Mouse (Mus musculus) adrenal gland, postnatal 10 days (tissue): ENCODE measurements at regions not wholly inside any gene's neighbourhood (a gene's known extent, or its start where the extent isn't known, plus 50 kb on each side); places are given as distances from the start of the nearest gene placed in this dataset.

Source experiments
- DNase-seq: peaks from one replicate; pipeline ENCODE4 v3.0.0; 2021; ENCODE audit warnings: mixed read lengths

DNA sequence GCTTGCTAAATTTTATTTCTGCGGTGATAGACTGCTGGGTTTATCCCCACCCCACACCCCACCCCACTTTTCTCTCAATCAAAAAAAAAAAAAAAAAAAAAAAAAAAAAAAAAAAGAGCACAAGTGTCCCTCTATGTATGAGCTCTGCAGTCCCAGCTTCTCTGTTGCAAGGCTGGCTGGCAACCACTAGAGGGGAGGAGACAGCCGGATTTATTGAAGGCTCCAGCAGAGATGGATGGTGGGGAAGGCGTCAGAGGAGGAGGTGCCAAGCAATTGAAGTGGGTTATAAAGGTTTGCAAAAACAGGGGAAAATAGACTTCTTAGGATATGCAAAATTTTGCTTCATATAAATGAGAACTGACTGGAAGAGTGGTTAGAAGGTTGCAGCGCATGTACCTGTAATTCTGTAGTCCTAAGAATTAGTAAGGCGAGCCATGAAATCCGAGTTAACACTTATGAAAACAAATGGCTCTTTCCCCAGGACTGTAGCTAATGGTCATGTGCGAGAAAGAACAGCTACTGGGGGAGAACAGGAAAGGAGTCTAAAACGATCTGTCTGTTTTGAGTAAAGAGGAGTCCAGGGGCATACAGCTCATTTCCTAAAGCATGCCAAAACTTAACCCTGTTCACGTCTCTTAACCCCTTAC, 885.1 kb upstream of the Pou3f3 start:
- peak; percentile 62 for DNase-seq

DNA sequence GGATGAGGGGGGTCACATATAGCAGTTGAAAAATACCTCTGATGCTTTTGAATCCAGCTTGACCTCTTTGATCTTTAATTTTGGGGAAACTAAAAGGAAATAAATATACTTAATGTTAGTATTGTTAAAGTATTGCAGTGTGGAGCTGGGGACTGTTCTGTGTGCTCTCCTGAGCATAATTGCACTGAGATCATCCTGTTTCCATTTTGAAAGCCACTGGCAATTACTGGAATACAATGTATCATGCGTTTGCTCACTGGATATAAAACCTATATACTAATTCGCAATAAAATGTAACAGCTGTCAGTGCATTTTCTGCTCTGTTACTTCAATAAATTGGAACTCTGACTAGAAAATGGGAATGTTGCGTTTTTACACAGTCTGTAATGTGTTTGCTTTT, 884.4 kb upstream of the Pou3f3 start:
- no peak for DNase-seq

- DNase-seq, result no peak
Observed at GRCm38 (mm10) chr1:41812071-41812470, 883.5 kb upstream of the Pou3f3 start.

DNA sequence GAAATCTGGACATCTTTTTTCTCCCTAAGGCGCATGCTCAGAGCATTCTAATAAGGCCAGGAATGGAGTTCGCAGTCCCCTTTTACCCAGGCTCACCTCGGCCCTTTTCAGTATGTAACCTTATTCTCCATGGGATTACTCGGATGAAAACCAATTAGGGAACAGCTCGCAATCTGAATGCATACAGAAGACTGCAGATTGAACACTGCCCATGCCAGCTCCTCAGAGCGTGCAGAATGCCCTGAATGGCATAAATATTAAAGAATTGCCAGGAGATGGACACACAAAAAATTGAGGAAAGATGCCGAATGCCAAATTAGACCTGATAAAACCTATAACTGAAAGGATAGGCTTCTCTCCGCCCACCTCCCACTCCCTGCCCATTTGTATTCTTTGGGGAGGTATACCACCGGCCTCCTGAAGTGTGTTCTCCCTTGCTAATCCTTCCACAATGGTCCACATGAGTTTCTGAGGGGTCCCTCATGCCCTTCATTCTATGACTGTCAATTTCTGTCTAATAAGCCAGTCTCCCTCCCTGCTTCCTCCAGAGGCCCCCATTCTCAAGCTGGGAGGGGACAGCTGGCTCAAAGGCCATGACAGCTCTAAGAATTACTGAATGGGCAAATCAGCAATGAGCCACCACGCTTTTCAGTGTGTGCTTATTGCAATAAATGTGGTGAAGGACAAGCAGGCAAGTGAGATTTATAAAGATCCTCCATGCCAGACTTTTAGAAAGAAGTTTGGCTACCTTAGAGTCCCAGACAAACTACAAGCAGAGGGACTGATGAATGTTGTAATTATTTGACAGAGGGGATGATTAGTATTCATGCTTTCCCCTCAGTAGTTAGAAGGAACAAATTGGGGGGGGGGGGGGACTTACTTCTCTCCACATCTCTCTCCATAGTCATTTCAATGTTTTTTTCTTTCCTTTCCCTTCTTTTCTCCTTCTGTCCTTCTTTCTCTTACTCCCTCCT, 881.2 kb upstream of the Pou3f3 start:
- DNase-seq, result no peak

- DNase-seq, result no peak
Observed at GRCm38 (mm10) chr1:41815021-41815420, 880.5 kb upstream of the Pou3f3 start.

DNA sequence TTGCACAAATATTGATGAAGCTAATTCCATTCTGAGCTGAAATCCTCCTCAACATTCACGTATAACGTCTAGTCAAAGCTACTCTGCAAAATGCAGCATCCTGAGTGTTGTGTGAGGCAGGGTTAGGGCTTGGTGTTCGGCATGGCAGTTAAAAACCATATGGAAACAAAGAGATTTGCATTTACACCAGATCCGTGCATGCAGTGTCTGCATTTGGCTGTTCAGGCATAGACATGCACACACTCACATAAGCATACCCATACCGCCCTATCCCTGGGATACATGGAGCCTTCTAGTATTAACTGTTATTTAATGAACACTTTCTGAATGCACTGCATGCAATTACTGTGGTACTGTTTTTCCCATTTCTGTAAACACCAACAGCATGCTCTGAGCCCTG, 872.8 kb upstream of the Pou3f3 start:
- DNase-seq, result no peak

GRCm38 (mm10) chr1:41825223-41825622, 870.3 kb upstream of the Pou3f3 start:
- DNase-seq, result no peak

- no peak for DNase-seq
Observed at GRCm38 (mm10) chr1:41831641-41832040, 863.9 kb upstream of the Pou3f3 start.
